Mouse (Mus musculus): ENCODE data around the gene Rtp4.

The Rtp4 gene

DNA sequence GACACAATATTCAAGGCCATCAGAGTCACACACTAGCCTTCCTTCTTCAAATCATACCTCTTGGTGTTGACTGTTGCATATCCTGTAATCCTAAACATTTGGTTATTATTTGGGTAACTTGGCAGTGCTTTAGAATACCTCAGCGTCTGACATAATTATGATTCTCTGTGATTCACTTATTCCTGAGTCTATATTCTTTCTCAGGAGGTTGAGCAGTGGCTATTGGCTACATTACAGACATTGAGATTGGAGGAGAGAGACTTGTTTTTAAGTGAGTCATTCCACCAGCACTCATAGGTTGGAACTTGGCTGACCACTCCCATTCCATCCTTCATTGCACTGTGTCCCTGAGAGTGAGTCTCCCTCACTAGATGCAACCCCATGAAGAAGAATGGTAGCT, 6.7 kb upstream of the Rtp4 start:
- no peak for DNase-seq (ENCODE audit: low spot score)

- DNase-seq (ENCODE audit: low spot score): no peak
Measured at GRCm38 (mm10) chr16:23515766-23516165, 4.3 kb upstream of the Rtp4 start.

DNA sequence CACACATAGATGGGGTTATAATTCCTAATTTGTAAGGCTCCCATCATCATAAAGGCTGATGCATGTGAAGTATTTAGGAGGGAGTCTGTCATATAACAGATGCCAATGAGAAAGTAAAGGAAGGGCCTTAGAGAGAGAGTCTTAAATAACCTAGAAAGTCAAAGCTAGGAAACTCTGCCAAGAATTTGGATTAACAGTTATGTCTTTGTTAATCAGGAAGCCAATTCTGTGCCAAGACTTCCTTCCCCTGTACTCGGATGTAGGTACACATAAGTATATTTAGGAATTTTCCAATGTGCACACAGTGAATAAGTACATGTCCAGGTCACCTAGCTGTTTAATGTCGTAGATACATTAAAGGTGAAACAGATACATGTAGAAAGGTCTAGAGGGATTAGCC, 3.5 kb upstream of the Rtp4 start:
- no peak for DNase-seq (ENCODE audit: low spot score)

DNA sequence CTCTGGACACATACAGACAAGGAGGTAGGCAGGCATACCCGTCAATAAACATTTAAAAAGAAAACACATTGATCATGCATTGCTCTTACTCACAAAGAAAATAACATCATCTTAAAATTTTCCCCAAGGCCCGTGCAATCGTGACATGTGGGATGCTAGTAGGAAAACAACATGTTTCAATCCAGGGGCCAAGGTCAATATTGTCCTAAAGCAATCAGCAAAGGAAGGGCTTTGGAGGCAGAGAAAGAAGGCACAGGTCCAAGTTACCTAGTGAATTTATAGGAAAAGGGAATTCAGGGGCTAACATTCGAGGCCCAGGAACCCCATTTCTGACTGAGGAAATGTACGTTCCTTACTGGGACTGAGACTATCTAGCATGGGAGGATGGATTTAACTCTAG, 2.9 kb upstream of the Rtp4 start:
- no peak for DNase-seq (ENCODE audit: low spot score)

DNA sequence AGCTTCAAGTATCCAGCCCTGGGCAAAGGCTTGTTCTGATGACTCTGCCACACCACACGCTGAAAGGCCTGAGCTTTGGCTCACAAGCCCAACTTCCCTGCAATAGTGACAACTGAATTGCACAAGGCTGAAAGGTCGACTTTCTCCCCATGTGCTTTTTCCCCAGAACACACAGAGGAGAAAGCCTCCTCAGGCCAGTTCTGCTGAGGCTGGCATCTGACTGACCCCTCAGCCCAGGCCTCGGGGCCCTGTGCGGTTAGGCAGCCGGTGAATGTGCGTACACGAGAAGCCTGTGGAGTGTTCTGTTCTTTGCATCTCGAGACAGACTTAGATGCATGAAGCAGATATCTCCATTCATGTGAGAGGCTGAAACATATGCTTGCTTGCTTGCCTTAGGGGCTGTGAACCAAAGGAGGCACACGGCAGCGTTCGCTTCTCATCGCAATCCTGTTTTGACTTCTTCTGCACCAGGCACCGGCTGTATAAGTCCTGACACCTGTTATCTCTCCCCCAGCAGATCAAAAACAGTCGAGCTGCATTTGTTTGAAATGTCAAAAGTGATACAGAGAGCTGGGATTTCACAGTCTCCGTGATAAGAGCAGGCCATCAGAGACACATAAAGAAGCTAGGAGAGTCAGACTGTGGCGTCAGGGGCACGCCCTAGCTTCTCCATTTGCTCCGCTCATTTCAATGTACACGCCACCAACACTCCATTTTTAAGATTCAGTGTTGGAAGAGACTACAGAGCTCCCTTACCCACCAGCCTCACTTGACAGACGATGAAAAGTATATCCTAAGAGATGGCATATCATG, 2.1 kb upstream of the Rtp4 start:
- DNase-seq (ENCODE audit: low spot score): no peak

DNA sequence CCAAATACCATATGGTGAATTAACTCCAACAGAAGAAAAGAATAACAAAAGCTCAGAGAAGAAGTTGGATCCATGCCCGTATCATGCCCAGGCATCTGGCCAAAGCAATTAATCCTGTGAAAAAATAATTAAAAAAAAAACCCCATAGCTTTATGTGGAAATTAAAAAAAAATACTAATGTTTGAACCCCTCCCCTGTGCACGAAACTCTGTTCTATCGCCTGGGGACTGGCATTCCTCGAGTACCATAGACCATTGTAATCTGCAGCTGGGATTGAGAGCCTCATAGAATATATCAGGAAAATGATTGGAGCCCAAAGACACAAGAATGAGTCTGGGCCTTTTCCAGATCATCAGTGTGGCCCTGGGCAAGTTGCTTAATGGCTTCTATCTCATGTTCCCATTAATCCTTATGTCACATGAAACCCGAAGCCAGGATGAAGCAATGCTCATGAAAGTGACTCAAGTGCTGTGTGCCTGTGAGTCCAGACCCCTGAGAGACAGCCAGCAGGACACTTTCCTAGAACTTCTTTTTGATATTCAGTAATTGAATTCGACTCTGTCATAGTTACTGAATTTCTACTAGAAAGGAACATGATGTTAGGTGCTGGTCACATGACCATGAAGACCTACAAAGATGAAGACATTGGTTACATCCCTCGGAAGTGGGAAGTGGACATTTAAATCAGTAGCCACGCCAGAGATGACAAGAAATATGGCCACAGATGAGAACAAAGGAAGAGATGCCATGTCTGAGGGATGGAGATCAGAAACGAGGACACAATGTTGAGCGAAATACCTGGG, 1.3 kb upstream of the Rtp4 start:
- DNase-seq (ENCODE audit: low spot score): no peak

DNA sequence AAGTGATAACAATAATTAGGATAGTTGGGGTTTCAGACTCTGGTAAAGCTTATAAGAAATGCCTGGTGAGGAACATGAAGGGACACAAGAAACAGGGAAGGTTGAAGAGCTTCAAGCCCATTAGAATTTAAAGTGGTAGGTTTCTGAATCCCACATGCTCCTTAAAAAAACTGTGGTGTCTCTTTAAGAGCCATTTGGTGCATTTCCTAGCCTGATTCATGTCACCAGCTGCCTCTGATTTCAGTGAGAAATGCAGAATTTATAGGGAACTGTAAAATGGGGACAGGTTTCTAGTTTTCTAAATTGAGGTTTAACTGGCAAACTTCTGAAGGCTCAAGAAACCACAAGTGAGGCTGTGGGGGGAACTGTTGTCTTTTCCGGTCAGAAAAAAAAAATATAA, 320 bp upstream of the Rtp4 start:
- DNase-seq (ENCODE audit: low spot score): no peak

DNA sequence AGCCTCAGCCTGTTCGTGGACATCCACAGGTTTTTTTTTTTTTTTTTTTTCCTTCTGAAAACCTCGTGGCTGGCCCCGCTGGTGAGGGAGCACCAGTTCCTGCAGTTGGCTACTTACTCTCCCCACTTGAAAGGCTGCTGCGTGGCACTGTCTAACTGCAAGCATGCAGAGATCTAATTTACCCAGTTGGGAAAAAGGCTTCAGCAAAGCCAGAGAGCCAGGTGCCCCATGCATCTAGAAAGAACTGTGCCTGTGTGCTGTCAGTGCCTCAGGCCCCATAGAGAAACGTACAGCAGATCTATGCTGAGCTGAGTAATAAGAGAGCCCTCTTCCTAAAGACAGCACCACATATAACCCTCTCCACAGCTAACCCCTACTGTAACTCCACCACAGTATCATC, 1.0 kb downstream of the Rtp4 start:
- no peak for DNase-seq (ENCODE audit: low spot score)

DNA sequence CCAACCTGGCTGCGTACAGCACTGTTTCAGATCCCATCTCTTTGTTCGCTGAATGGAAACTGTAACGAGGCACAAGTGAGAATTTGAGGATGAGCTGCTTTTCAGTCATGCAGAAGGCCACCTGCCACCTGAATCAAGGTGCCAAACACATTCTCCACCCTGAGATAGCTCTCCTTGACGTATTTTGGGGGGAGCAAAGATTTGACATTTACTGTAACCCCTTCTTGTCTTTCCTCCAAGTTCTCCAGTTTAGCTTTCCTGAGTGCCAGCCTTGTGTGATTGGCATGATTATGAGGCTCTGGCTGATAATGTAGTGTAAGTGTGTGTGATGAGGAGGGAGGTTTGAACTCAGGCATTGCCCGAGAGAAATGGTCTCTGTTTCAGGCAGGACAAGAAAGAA, 2.0 kb downstream of the Rtp4 start:
- no peak for DNase-seq (ENCODE audit: low spot score)

DNA sequence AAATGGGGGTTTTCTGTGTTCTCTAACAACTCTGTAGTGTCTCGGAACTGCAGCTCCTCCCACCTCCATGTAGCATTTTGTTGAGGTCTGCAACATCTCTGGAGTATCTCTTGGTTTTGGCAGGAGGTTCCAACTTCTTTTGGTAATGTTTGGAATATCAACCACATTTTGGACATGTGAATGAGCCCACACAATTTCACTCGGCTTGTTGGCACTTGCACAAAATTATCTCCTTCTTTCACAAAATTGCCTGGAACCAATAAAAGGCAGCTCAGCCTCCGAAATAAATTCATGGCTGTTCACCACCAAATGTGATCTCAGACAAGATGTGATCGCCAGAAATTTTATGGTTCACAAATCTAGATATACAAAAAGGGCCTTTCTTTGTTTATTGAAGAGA, 9.1 kb downstream of the Rtp4 start:
- DNase-seq (ENCODE audit: low spot score): no peak

DNA sequence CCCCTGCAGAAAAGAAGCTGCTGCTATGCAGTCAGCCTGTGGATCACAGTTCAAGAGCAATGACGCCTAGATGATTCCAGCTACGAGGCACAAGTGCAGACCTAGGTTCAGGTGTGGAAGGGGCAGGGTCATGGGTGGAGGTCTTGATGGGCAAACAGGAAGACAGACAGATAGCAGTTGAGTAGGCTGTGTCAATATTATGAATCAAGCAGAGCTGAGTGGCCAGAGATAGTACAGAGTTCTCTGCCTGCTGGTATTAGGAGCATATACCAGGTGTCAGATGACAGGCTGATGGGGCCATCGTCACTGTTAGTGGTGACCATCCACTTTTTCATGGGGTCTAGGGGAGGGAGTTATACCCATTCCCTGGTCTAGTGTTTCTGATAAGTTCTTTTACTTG, 13.6 kb downstream of the Rtp4 start:
- no peak for DNase-seq (ENCODE audit: low spot score)

- no peak for DNase-seq (ENCODE audit: low spot score)
Measured at GRCm38 (mm10) chr16:23541046-23541445, 21.0 kb downstream of the Rtp4 start.

- no peak for DNase-seq (ENCODE audit: low spot score)
Measured at GRCm38 (mm10) chr16:23542866-23543265, 22.8 kb downstream of the Rtp4 start.

DNA sequence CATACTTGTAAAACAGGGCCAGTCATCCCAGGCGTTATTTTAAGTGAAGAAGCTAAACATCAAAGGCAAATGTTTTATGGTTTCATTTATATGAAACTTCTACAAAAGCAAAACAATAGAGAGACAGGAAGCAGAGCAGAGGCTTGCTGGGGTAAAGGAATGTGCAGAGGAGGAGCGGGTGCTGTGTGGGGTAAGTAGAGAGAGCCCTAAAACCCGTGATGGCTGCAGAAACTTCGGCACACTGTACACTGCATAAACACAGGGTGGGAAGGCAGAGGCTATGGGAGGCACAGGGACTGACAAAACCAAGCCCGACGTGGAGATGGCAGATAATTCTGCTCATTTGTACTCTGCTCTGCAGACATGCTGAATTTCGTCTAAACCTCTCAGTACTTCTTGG, 24.3 kb downstream of the Rtp4 start:
- no peak for DNase-seq (ENCODE audit: low spot score)

GRCm38 (mm10) chr16:23547783-23548182, 27.7 kb downstream of the Rtp4 start:
- no peak for DNase-seq (ENCODE audit: low spot score)

DNA sequence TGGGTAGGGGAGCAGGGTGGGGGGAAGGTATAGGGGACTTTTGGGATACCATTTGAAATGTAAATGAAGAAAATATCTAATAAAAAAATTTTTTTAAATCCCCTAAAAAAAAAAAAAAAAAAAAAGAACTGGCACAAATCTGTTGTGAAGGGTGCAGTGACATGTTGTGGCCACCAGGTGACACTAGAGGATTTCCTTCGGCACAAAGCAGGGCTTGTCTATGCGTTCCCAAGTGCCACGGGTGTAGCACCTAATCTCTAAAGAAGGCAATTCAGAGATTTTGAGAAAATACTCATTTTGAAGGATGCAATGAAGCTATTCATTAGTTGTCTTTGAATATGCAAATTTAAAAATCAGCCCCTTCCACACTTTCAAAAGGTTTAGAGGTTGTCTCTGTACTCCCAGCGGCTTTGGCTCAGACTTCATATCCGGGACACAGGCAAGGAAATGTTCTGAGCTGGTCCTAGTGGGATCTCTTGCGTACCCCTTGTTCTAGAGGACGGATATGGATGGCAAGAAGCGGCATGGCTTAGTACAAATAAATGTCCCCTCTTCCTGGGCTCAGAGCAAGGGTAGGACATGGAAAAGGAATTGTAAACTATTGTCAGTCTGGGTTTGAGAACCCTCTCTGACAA, 30.4 kb downstream of the Rtp4 start:
- peak; percentile 81 for DNase-seq (ENCODE audit: low spot score)

GRCm38 (mm10) chr16:23550981-23551582, 31.0 kb downstream of the Rtp4 start:
- DNase-seq (ENCODE audit: low spot score): no peak

DNA sequence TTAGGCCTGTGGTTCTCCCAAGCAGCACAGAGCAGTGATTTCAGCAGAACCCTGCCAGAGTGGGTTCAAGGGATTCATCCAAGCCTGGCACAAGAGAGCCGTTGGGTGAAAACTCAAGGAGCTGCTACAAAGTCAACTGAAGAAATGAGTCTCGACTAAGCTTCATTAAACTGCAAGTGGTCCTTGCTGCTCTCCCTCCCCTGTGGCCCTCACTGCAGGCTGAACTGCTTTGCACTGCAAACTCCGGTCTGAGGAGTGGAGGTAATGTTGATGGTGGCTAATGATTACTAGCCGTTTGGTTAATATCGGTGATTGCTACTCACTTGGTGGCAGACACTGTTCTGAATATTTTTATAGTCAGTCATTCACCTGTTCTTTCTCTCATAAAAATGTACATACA, 34.6 kb downstream of the Rtp4 start:
- no peak for DNase-seq (ENCODE audit: low spot score)

DNA sequence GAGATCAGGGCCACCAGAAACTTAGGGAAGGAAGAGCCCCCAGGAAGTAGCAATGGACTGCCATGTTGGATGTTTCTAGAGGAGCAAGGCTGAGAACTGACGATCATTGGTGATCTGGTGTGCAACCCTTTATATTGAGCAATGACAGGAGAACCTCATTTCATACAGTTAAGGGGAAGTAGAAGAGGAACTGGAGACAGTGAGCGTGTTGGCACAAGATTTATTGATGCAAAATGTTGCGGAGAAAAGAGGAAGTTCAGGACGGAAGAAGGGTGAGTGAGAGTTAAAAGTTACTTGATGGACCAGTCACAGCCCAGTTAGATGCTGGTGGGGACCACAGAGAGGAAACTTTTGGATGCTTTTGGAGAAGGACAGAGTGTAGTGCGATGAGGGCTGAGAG, 37.1 kb downstream of the Rtp4 start:
- DNase-seq (ENCODE audit: low spot score): no peak

- DNase-seq (ENCODE audit: low spot score): no peak
Measured at GRCm38 (mm10) chr16:23557669-23558068, 37.6 kb downstream of the Rtp4 start.

- peak; percentile 15 for DNase-seq (ENCODE audit: low spot score)
Measured at GRCm38 (mm10) chr16:23568369-23568958, 48.4 kb downstream of the Rtp4 start.

GRCm38 (mm10) chr16:23574561-23574960, 54.5 kb downstream of the Rtp4 start:
- no peak for DNase-seq (ENCODE audit: low spot score)

Measured in embryo, embryonic 10.5 days (tissue).